Mouse (Mus musculus) forebrain, embryonic 16.5 days (tissue): ENCODE data around the gene Dlgap4. TPM values are rescaled to one million over a fixed set of nuclear protein-coding genes. Genes with fewer than 3 reads are reported as not detected.
A peak's percentile ranks its signal among the peaks of the same experiment; 100 is the strongest.
"Not testable (repeated sequence)": the region's sequence is repeated elsewhere in the genome, so short reads cannot be mapped to it uniquely, and the experiment has no call there.

ENCODE experiments used
- ATAC-seq: fragments of 200-750 bp; cut with Nextera tagmentation; 2 replicates; pipeline ENCODE4 v1.8.0; 2017; ENCODE audit warnings: mild to moderate bottlenecking, moderate library complexity
- H3K27ac ChIP-seq: fragments of 300-500 bp; sonication (generic); 2 replicates; pipeline ENCODE4 v1.5.1; 2014; ENCODE audit warnings: low read length, control low read depth
- H3K27me3 ChIP-seq: fragments of 300-500 bp; sonication (generic); replicated peaks from 2 replicates; pipeline ENCODE4 v1.6.1; 2014; ENCODE audit warnings: low read length; ENCODE audit not compliant: control insufficient read depth, insufficient read depth
- H3K36me3 ChIP-seq: fragments of 300-500 bp; sonication (generic); 2 replicates; pipeline ENCODE4 v1.6.1; 2014; ENCODE audit not compliant: control insufficient read depth, insufficient read depth
- H3K4me1 ChIP-seq: fragments of 300-500 bp; sonication (generic); replicated peaks from 2 replicates; pipeline ENCODE4 v1.6.1; 2014; ENCODE audit warnings: low read length; ENCODE audit not compliant: control insufficient read depth, insufficient read depth
- H3K4me2 ChIP-seq: fragments of 300-500 bp; sonication (generic); 2 replicates; pipeline ENCODE4 v1.6.1; 2014; ENCODE audit warnings: mild to moderate bottlenecking, low read length, control low read depth
- H3K4me3 ChIP-seq: fragments of 300-500 bp; sonication (generic); replicated peaks from 2 replicates; pipeline ENCODE4 v1.5.1; 2014; ENCODE audit warnings: mild to moderate bottlenecking, low read length, control low read depth
- H3K9ac ChIP-seq: fragments of 300-500 bp; sonication (generic); replicated peaks from 2 replicates; pipeline ENCODE4 v1.6.1; 2014; ENCODE audit warnings: low read depth, low read length, control low read depth
- H3K9me3 ChIP-seq: fragments of 300-500 bp; sonication (generic); 2 replicates; pipeline ENCODE4 v1.6.1; 2016; ENCODE audit warnings: low read length; ENCODE audit not compliant: control insufficient read depth
- WGBS: fragments of 180-500 bp; shearing (Covaris S2); extraction: QIAGEN DNeasy Blood & Tissue Kit; methylation state at CpG from one replicate; pipeline ENCODE4 v1.1.7; 2014; 5-methylcytosine and 5-hydroxymethylcytosine counted together
- polyA plus RNA-seq: library from polyadenylated mRNA; unstranded; fragments of >200 nt; fragmentation: Nextera tagmentation; extraction: Ambion mirVana; gene quantifications from 2 replicates; pipeline ENCODE4 v1.2.1, GENCODE M21; 2015

The Dlgap4 gene
- polyA plus RNA-seq, 1 experiment from 2014 or later = 361 TPM

DNA sequence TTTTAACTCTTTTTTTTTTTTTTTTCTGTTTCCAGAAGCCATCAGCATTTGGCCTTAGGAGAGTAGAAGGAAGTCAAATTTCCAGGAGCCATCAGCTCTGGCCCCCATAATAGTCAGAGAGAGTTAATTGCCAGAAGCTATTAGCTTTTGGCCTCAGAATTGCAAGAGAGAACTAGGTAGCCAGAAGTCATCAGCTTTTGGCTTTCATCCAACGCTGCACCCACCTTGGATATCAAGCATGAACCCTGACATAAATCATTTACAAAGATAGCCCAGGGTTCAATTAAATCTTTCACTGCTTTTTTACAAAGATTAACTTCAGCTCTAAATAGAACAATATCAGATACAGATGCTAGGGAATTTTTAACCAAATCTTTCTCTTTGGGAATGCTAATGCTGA is 185.0 kb downstream of the Dlgap4 start:
- 78% methylated on average over 1 of the region's 1 CpGs for WGBS
- Histone ChIP-seq H3K4me1 (no peaks in the 10 kb centered on the region), H3K4me2 (no peak overlapping the region), H3K9ac (no peak overlapping the region), H3K27ac (no peak overlapping the region), H3K4me3 (no peak overlapping the region), H3K36me3 (no peaks in the 10 kb centered on the region), H3K27me3 (no peaks in the 10 kb centered on the region), H3K9me3 (no peaks in the 10 kb centered on the region; the same call in 1 of the 2 replicates)
- ATAC-seq = no peak

GRCm38 (mm10) chr2:156801045-156801444 is 187.5 kb downstream of the Dlgap4 start:
- ATAC-seq = no peak
- Histone ChIP-seq H3K27ac (no peak overlapping the region), H3K36me3 (no peaks in the 10 kb centered on the region), H3K4me3 (no peak overlapping the region), H3K9ac (no peak overlapping the region), H3K27me3 (no peaks in the 10 kb centered on the region), H3K9me3 (no peaks in the 10 kb centered on the region), H3K4me2 (no peak overlapping the region), H3K4me1 (no peaks in the 10 kb centered on the region)
- 70% methylated on average over 4 of the region's 4 CpGs for WGBS

DNA sequence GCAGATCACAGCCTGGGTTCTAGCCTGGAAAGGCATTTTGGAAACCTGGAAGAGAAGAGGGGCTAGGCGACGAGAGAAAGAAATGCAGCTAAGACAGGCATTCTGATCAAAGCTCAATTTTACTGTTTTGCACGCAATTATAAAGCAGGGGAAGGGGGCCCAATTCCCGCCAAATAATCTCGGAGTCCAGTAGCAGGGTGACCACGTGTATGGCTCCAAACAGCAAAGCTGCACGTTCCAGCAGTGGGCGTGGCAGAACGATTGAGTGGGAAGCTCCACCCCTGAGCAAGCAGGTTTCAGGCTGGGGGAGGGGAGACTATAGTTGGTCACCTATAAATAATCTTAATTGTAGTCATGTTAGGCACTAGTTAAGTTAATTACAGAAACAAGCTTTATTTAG is 188.6 kb downstream of the Dlgap4 start:
- not testable (repeated sequence) for H3K9ac ChIP-seq, H3K4me2 ChIP-seq
- WGBS = 51% methylated on average over 9 of the region's 9 CpGs

GRCm38 (mm10) chr2:156803698-156804372 is 190.3 kb downstream of the Dlgap4 start:
- WGBS = 70% methylated on average over 4 of the region's 4 CpGs
- H3K4me3 ChIP-seq = no peak overlapping the region
- H3K27ac ChIP-seq = no peak overlapping the region
- H3K9me3 ChIP-seq = no peaks in the 10 kb centered on the region
- no peaks in the 10 kb centered on the region for H3K36me3 ChIP-seq
- H3K27me3 ChIP-seq = no peaks in the 10 kb centered on the region
- no peaks in the 10 kb centered on the region for H3K4me1 ChIP-seq
- H3K9ac ChIP-seq = no peak overlapping the region
- H3K4me2 ChIP-seq = no peak overlapping the region
- no peak for ATAC-seq

More for the DNA sequence above, 188.6 kb downstream of the Dlgap4 start:
- H3K9me3 ChIP-seq, H3K4me3 ChIP-seq, H3K4me1 ChIP-seq, H3K27ac ChIP-seq, H3K36me3 ChIP-seq, H3K27me3 ChIP-seq, ATAC-seq: not testable (repeated sequence)

DNA sequence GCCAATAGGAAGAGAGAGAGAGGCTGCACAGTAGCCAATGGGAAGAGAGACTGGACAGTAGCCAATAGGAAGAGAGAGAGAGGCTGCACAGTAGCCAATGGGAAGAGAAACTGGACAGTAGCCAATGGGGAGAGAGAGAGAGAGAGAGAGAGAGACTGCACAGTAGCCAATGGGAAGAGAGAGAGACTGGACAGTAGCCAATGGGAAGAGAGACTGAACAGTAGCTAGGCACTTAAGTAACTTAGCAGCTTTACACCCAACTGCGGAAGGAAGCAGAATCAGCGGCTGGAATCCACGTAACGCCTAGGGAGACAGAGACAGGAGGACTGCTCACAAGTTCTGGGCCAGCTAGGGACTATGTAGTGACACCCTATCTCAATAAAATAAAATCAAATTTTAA is 191.1 kb downstream of the Dlgap4 start:
- ATAC-seq = no peak
- Histone ChIP-seq H3K9ac (no peak overlapping the region), H3K4me2 (no peak overlapping the region), H3K27me3 (no peaks in the 10 kb centered on the region), H3K36me3 (no peaks in the 10 kb centered on the region), H3K9me3 (no peaks in the 10 kb centered on the region), H3K4me1 (no peaks in the 10 kb centered on the region), H3K4me3 (no peak overlapping the region), H3K27ac (no peak overlapping the region)
- WGBS = 95% methylated on average over 4 of the region's 4 CpGs

GRCm38 (mm10) chr2:156806886-156807285 is 193.4 kb downstream of the Dlgap4 start:
- WGBS = 75% methylated on average over 6 of the region's 6 CpGs
- Histone ChIP-seq H3K27me3 (no peaks in the 10 kb centered on the region), H3K27ac (no peak overlapping the region), H3K9me3 (no peaks in the 10 kb centered on the region), H3K36me3 (no peaks in the 10 kb centered on the region), H3K9ac (no peak overlapping the region), H3K4me3 (no peak overlapping the region), H3K4me1 (no peaks in the 10 kb centered on the region), H3K4me2 (no peak overlapping the region)
- ATAC-seq = no peak

DNA sequence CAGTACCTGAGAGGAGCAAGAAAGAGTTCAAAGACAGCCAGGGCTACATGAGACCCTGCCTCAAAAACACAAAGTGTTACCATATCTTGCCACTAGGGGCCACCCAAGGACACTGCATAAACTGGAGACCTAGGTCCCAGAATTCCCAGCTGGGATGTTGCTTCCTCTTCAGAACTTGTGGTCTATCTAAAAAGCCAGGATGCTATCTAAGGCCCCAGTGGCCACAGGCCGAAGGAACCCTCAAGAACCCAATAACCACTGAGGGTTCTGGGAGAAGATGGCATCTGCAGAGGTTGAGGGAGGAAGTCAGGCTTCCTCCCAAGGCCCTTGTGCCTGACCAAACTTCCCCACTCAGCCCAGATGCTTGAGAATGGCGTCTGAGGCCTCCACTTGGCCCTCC is 196.1 kb downstream of the Dlgap4 start:
- no peak overlapping the region for H3K4me2 ChIP-seq
- no peak overlapping the region for H3K9ac ChIP-seq
- no peaks in the 10 kb centered on the region for H3K27me3 ChIP-seq
- ATAC-seq = peak; percentile 55; the same call in 1 of the 2 replicates
- no peak overlapping the region for H3K27ac ChIP-seq
- no peak overlapping the region for H3K4me3 ChIP-seq
- no peaks in the 10 kb centered on the region for H3K9me3 ChIP-seq
- H3K36me3 ChIP-seq = no peaks in the 10 kb centered on the region
- 51% methylated on average over 2 of the region's 2 CpGs for WGBS
- no peaks in the 10 kb centered on the region for H3K4me1 ChIP-seq

GRCm38 (mm10) chr2:156810716-156811115 is 197.2 kb downstream of the Dlgap4 start:
- ATAC-seq = no peak
- Histone ChIP-seq H3K36me3 (no peaks in the 10 kb centered on the region), H3K9ac (no peak overlapping the region), H3K4me2 (no peak overlapping the region), H3K4me1 (no peaks in the 10 kb centered on the region), H3K4me3 (no peak overlapping the region), H3K9me3 (no peaks in the 10 kb centered on the region), H3K27me3 (no peaks in the 10 kb centered on the region), H3K27ac (no peak overlapping the region)
- 99% methylated on average over 10 of the region's 10 CpGs for WGBS

GRCm38 (mm10) chr2:156811556-156811955 is 198.1 kb downstream of the Dlgap4 start:
- WGBS = 72% methylated on average over 5 of the region's 5 CpGs
- H3K4me2 ChIP-seq = no peak overlapping the region
- H3K9me3 ChIP-seq = no peaks in the 10 kb centered on the region
- no peak overlapping the region for H3K27ac ChIP-seq
- no peak overlapping the region for H3K4me3 ChIP-seq
- no peak for ATAC-seq
- no peaks in the 10 kb centered on the region for H3K4me1 ChIP-seq
- H3K9ac ChIP-seq = no peak overlapping the region
- no peaks in the 10 kb centered on the region for H3K36me3 ChIP-seq
- no peaks in the 10 kb centered on the region for H3K27me3 ChIP-seq
